Mouse (Mus musculus) gastrocnemius, postnatal 36 days (tissue): ENCODE measurements around the gene Mllt10. TPM values are rescaled to one million over a fixed set of nuclear protein-coding genes. Genes with fewer than 3 reads are reported as not detected.

Experiments used
- DNase-seq, 2 experiments: peaks; one replicate each; pipeline ENCODE4 v3.0.0; 2022
- intact Hi-C: fragments of 180-260 bp; cut with DNase I; formaldehyde crosslinking; loops from one replicate; pipeline ENCODE4 v1.15.1; 2025
- long read RNA-seq, 2 experiments: library from polyadenylated mRNA; stranded (forward); transcript quantifications; one replicate each; pipeline ENCODE4 v2.0.0; 2021
- total RNA-seq, 2 experiments: library from RNA; stranded (reverse); gene quantifications; 2 replicates each; pipeline ENCODE4 v1.2.3; 2021

Gene Mllt10
- total RNA-seq, result 10 to 100 TPM; 15.6 to 21.9 TPM
- long read RNA-seq, experiment 1, partial matches to known transcripts, result 0 of 2 reads
- long read RNA-seq, experiment 1, other reads (novel, unspliced or antisense), result 2 of 2 reads
- long read RNA-seq, experiment 2, partial matches to known transcripts, result 1 of 6 reads
- long read RNA-seq, experiment 2, other reads (novel, unspliced or antisense), result 4 of 6 reads

GRCm38 (mm10) chr2:18055016-18055928, at the start of gene Mllt10:
Gene Mllt10 (plus strand): TSS chr2:18055237.
- intact Hi-C loops, result no loop called here
- DNase-seq, result no peak

DNA sequence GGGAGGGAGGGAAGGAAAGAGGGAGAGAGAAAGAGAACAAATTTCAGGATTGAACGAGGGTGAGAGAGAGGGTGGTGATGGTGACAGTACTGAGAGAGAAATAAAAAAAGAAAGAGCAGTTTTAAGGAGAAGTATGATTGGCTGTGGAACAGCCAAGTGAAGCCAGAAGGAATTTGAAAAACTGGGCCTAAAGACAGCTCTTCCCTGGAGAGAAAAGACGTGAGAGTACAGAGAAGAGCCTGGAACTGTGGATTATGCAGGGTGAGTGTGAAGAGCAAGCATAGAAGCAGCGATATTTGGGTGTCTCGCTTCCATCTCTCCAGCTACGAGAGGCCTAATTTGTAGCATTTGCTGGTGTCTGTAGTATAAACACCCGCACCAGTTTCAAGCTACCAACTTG, 43.8 kb upstream of the Mllt10 start:
- no peak for DNase-seq
- intact Hi-C loops, result no loop called here

- DNase-seq, result no peak
- intact Hi-C loops, result no loop called here
Observed at GRCm38 (mm10) chr2:18012866-18013265, 42.2 kb upstream of the Mllt10 start.

- intact Hi-C loops, result no loop called here
Observed at GRCm38 (mm10) chr2:18015581-18015980, 39.5 kb upstream of the Mllt10 start.

GRCm38 (mm10) chr2:18016639-18017038, 38.4 kb upstream of the Mllt10 start:
- intact Hi-C loops, result no loop called here

More at GRCm38 (mm10) chr2:18015581-18015980, 39.5 kb upstream of the Mllt10 start:
- no peak for DNase-seq

DNA sequence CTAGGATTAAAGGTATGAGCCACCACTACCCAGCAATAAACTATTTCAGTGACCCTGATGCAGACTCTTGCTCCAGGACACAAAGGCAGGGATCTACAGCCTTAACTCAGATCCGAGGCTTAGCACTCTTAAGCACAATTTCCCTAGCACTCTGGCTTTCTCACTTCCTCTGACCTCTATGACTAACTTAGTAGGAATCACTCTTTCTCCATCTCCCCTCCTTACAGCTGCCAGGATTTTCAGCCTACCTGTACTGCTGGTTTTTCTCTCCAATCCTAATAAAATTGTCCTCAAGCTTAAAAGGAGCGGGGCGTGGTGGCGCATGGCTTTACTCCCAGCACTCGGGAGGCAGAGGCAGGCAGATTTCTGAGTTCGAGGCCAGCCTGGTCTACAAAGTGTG, 37.7 kb upstream of the Mllt10 start:
- intact Hi-C loops, result no loop called here
- DNase-seq, result no peak

More at GRCm38 (mm10) chr2:18016639-18017038, 38.4 kb upstream of the Mllt10 start:
- no peak for DNase-seq

GRCm38 (mm10) chr2:18019122-18019521, 35.9 kb upstream of the Mllt10 start:
- intact Hi-C loops, result no loop called here

GRCm38 (mm10) chr2:18022886-18023285, 32.2 kb upstream of the Mllt10 start:
- no peak for DNase-seq
- intact Hi-C loops, result loop anchor here (10.0 kb wide), 2 partner anchors 652 to 1322 kb away; partner anchors contain the start of genes Bmi1 and Commd3

More at GRCm38 (mm10) chr2:18019122-18019521, 35.9 kb upstream of the Mllt10 start:
- no peak for DNase-seq

DNA sequence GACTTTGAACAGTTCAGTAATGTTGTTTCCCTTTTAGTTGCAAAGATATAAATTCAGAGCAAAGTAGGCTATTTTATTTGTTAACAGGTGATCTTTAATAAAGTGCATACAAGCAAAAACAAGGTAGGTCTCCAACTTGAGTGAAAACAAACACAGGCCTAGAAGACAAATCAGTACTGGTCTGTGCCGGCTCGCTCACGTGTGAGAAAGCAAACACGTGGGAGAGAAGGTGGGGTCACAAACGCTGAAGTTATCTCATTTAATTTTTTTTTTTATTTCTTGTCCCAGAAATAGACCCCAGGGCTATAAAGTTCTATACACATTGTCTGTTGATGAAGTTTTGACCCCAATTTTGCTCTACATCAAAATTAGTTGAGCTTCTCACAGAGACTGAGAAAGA, 29.9 kb upstream of the Mllt10 start:
- DNase-seq, result no peak
- intact Hi-C loops, result loop anchor here (5.0 to 10.0 kb wide), 4 partner anchors 182 to 1320 kb away; partner anchors contain the start of genes Bmi1 and Commd3

- no peak for DNase-seq
- intact Hi-C loops, result loop anchor here (5.0 to 10.0 kb wide), 4 partner anchors 182 to 1319 kb away; partner anchors contain the start of genes Bmi1 and Commd3
Observed at GRCm38 (mm10) chr2:18025781-18026115, 29.3 kb upstream of the Mllt10 start.

DNA sequence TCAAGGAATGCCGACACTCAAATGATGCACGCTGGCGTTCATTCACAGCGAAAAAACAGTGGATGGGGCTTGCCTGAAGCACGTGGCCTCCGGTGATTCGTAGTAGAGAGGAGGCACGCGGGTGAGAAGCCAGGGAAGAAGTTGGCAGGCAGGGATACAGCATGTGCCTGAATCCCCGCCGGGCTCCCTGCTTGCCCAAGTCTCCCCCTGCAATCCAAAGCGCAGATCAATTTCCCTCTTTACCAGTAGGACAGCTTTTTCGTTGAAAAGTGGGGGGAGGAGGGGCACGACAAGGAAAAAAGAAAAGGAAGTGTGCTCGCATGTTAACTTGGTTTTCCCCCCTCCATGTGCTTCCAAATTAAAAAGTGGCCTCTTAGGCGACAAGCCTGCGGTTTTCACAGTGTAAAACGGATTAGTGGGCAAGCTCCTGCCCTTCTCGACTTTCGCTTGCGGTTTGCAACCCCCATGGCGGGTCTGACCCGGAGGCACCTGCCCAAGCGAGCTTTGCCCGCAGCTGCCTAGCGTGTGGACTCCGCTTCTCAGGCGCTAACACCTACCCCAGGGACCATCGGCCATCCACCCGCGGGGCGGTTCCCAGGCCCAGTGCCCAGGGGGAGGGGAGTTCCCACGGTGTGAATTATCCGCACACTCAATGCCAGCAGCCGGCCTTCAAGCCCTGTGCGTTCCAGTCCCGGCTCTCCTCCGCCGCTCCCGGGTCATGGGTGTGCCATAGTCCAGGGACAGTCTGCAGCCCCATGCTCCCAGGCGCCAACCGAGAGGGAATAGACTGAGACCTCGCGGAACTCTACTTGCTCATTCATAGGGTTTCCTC, 28.7 kb upstream of the Mllt10 start:
- peak; percentile 50 to 53 for DNase-seq
- intact Hi-C loops, result loop anchor here (5.0 to 10.0 kb wide), 4 partner anchors 181 to 1318 kb away; partner anchors contain the start of genes Bmi1 and Commd3

GRCm38 (mm10) chr2:18027448-18028139, 27.4 kb upstream of the Mllt10 start:
- intact Hi-C loops, result loop anchor here (5.0 to 10.0 kb wide), 4 partner anchors 180 to 1317 kb away; partner anchors contain the start of genes Bmi1 and Commd3
- peak; percentile 88 to 94 for DNase-seq

DNA sequence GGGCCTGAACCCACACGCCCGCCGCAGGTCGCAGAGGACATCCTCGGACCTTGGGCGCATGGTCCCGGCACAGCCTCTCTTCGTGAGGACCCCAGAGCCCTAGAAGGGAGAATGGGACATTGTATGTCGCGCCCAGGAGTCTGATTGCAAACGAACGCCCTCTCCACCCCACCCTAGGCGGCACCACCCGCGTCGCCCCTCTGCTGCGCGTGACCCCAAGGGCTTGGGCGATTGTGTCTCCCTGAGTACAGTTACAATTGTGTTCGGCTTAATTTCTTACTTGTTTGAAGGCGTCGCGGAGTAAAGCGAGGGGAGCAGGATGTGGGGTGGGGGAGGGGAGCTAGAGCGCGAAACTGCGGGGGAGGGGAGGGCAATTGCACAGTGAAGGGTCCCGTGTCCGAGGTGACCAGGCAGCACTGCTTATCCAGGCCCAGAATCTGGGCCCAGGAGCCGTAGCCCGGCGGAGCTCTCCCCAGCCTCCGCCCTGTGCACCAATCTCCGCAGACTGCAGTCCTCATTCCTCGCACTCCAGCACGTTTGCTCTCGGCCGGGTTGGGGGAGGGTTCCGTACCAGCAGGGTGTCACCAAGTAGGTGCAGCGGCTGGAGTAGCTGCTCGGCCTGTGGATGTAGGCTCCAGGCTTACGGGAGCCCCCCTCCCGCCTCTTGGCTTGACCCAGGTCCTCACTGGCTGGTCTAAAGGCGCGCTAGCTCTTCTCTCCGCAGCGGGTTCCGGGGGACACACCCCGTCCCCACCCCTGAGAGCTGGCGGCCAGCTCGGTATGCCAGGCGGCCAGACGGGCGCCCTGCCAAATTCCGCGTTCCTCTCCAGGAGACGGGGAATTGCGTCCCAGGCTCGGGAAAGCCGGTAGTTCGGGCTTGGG, 26.7 kb upstream of the Mllt10 start:
- DNase-seq, result peak; percentile 81 to 86
- intact Hi-C loops, result loop anchor here (5.0 to 10.0 kb wide), 4 partner anchors 179 to 1316 kb away; partner anchors contain the start of genes Bmi1 and Commd3

DNA sequence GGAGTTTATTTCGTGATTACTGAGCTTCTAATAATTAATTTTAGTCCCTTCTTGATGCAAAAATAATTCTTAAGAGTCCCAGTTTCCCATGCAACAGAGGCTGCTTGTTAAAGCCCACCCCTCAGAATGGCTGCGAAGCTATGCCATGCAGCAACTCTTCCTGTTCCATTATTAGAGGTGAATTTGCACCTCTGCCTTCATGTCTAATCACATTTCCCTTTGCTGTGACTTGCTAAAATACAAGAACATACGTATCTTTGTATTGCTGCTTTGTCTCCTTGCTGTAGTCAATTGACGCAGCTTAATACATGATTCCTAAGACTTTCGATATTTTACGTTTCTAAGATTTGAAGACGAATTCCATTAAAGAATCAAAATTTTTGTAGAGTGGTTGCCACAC, 25.4 kb upstream of the Mllt10 start:
- intact Hi-C loops, result loop anchor here (5.0 to 10.0 kb wide), 4 partner anchors 178 to 1315 kb away; partner anchors contain the start of genes Bmi1 and Commd3
- no peak for DNase-seq

GRCm38 (mm10) chr2:18030581-18030980, 24.5 kb upstream of the Mllt10 start:
- no peak for DNase-seq
- intact Hi-C loops, result no loop called here

DNA sequence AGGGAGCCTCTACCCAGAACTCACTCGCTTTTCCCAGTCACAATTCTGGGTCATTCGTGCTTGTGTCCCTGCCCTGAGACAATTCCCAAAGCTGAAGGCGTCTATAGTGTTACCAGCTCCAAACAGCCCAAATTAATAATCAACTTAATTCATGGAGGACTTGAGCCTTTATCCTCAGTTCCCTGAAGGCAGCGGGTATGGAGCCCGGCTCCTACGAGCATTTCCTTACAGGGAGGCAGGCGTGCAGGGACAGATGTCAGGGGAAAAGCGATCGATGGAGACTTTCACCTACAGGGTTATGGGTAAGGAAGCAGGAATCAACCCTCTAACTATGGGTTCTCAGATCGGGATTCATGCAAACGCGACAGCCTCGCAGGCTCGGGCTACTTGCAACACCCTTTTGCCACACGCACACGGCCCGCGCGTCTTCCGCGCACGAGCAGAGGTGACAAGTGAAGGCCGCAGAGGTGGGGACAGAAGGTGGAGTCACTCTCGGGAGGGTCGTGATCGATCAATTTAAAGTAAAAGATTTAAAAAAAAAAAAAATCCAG, 23.7 kb upstream of the Mllt10 start:
- intact Hi-C loops, result no loop called here
- DNase-seq, result no peak

GRCm38 (mm10) chr2:18031831-18032537, 23.1 kb upstream of the Mllt10 start:
- intact Hi-C loops, result loop anchor here (2.0 kb wide), 1 partner anchor 15 kb away; no protein-coding TSS in a partner anchor
- DNase-seq, result no peak

- intact Hi-C loops, result loop anchor here (2.0 kb wide), 1 partner anchor 14 kb away; no protein-coding TSS in a partner anchor
- no peak for DNase-seq
Observed at GRCm38 (mm10) chr2:18032538-18032895, 22.5 kb upstream of the Mllt10 start.
